Mouse (Mus musculus): ENCODE data around the gene Clstn3.
"Not testable (repeated sequence)": the region's sequence is repeated elsewhere in the genome, so short reads cannot be mapped to it uniquely, and the experiment has no call there.

Clstn3 gene

GRCm38 (mm10) chr6:124464305-124465271, at the start of gene Clstn3:
TSS of gene Clstn3 (minus strand) at chr6:124464794.
- no peak for DNase-seq (ENCODE audit: low read depth)

- DNase-seq (ENCODE audit: low read depth): peak; percentile 57
Observed at GRCm38 (mm10) chr6:124512355-124512836, 47.8 kb upstream of the Clstn3 start, which contains the start of gene C1ra. TSS of gene C1ra (plus strand) at chr6:124512405.

- no peak for DNase-seq (ENCODE audit: low read depth)
Observed at GRCm38 (mm10) chr6:124511936-124512335, 47.3 kb upstream of the Clstn3 start.

GRCm38 (mm10) chr6:124509192-124509591, 44.6 kb upstream of the Clstn3 start:
- not testable (repeated sequence) for DNase-seq (ENCODE audit: low read depth)

GRCm38 (mm10) chr6:124508292-124508691, 43.7 kb upstream of the Clstn3 start:
- no peak for DNase-seq (ENCODE audit: low read depth)

- no peak for DNase-seq (ENCODE audit: low read depth)
Observed at GRCm38 (mm10) chr6:124506991-124507390, 42.4 kb upstream of the Clstn3 start.

GRCm38 (mm10) chr6:124505028-124505427, 40.4 kb upstream of the Clstn3 start:
- DNase-seq (ENCODE audit: low read depth): no peak

GRCm38 (mm10) chr6:124502021-124502420, 37.4 kb upstream of the Clstn3 start:
- no peak for DNase-seq (ENCODE audit: low read depth)

- no peak for DNase-seq (ENCODE audit: low read depth)
Observed at GRCm38 (mm10) chr6:124501473-124501872, 36.9 kb upstream of the Clstn3 start.

GRCm38 (mm10) chr6:124499914-124500566, 35.4 kb upstream of the Clstn3 start:
- no peak for DNase-seq (ENCODE audit: low read depth)

GRCm38 (mm10) chr6:124496054-124496453, 31.5 kb upstream of the Clstn3 start:
- no peak for DNase-seq (ENCODE audit: low read depth)

GRCm38 (mm10) chr6:124493886-124494285, 29.3 kb upstream of the Clstn3 start:
- DNase-seq (ENCODE audit: low read depth): no peak

GRCm38 (mm10) chr6:124492842-124493561, 28.4 kb upstream of the Clstn3 start, which contains the start of gene C1rl:
TSS of gene C1rl (plus strand) at chr6:124493113.
- peak; percentile 87 for DNase-seq (ENCODE audit: low read depth)

GRCm38 (mm10) chr6:124491427-124491826, 26.8 kb upstream of the Clstn3 start:
- no peak for DNase-seq (ENCODE audit: low read depth)

- no peak for DNase-seq (ENCODE audit: low read depth)
Observed at GRCm38 (mm10) chr6:124488952-124489351, 24.4 kb upstream of the Clstn3 start.

GRCm38 (mm10) chr6:124487509-124487908, 22.9 kb upstream of the Clstn3 start:
- DNase-seq (ENCODE audit: low read depth): no peak

GRCm38 (mm10) chr6:124485414-124486144, 21.0 kb upstream of the Clstn3 start:
- no peak for DNase-seq (ENCODE audit: low read depth)

- DNase-seq (ENCODE audit: low read depth): peak; percentile 58
Observed at GRCm38 (mm10) chr6:124484851-124485250, 20.3 kb upstream of the Clstn3 start.

GRCm38 (mm10) chr6:124483831-124484230, 19.2 kb upstream of the Clstn3 start:
- not testable (repeated sequence) for DNase-seq (ENCODE audit: low read depth)

- DNase-seq (ENCODE audit: low read depth): no peak
Observed at GRCm38 (mm10) chr6:124481571-124481970, 17.0 kb upstream of the Clstn3 start.

GRCm38 (mm10) chr6:124480295-124480694, 15.7 kb upstream of the Clstn3 start:
- DNase-seq (ENCODE audit: low read depth): no peak

All from fibroblast of lung, adult 2 months (primary cell).